Mouse (Mus musculus): ENCODE measurements around the gene Eif2ak1. TPM values are rescaled to one million over a fixed set of nuclear protein-coding genes. Genes with fewer than 3 reads are reported as not detected.

Gene Eif2ak1
- polyA plus RNA-seq, 1 experiment from 2014 or later: 35.4 TPM

Other genes starting within 250 kb of the Eif2ak1 start
- gene Cyth3, start 195.3 kb upstream of the Eif2ak1 start, polyA plus RNA-seq (2016; fragmentation: Nextera tagmentation; extraction: Ambion mirVana): 41.8 and 41.9 TPM in 2 replicates
- gene Usp42, start 85.5 kb upstream of the Eif2ak1 start, polyA plus RNA-seq (2016; fragmentation: Nextera tagmentation; extraction: Ambion mirVana): 17.6 and 19.4 TPM in 2 replicates
- 0.22 and 0.39 TPM in 2 replicates for gene Ankrd61, start 79.9 kb downstream of the Eif2ak1 start, polyA plus RNA-seq (2016; fragmentation: Nextera tagmentation; extraction: Ambion mirVana)
- gene Aimp2, start 92.1 kb downstream of the Eif2ak1 start, polyA plus RNA-seq (2016; fragmentation: Nextera tagmentation; extraction: Ambion mirVana): 85.9 and 86.6 TPM in 2 replicates
- gene Pms2, start 92.2 kb downstream of the Eif2ak1 start, polyA plus RNA-seq (2016; fragmentation: Nextera tagmentation; extraction: Ambion mirVana): 24.2 and 25.1 TPM in 2 replicates
- gene Gm42421, start 110.4 kb downstream of the Eif2ak1 start, polyA plus RNA-seq (2016; fragmentation: Nextera tagmentation; extraction: Ambion mirVana): 0.33 and 0.55 TPM in 2 replicates
- 1.0 and 1.3 TPM in 2 replicates for gene Rsph10b, start 115.2 kb downstream of the Eif2ak1 start, polyA plus RNA-seq (2016; fragmentation: Nextera tagmentation; extraction: Ambion mirVana)
- gene Ccz1, start 197.1 kb downstream of the Eif2ak1 start, polyA plus RNA-seq (2016; fragmentation: Nextera tagmentation; extraction: Ambion mirVana): 59.1 and 59.3 TPM in 2 replicates
- gene Ocm, start 208.9 kb downstream of the Eif2ak1 start, polyA plus RNA-seq (2016; fragmentation: Nextera tagmentation; extraction: Ambion mirVana): not detected in 2 replicates

All from heart, embryonic 12.5 days (tissue).